Mouse (Mus musculus) gastrocnemius, postnatal 10 days (tissue): ENCODE results near the gene Rab8a. TPM values are rescaled to one million over a fixed set of nuclear protein-coding genes. Genes with fewer than 3 reads are reported as not detected.
A peak's percentile ranks its signal among the peaks of the same experiment; 100 is the strongest.

Experiments
- DNase-seq: peaks from one replicate; pipeline ENCODE4 v3.0.0; 2021; ENCODE audit warnings: mixed read lengths
- total RNA-seq, 2 experiments: library from RNA; stranded (reverse); gene quantifications; 2 replicates each; pipeline ENCODE4 v1.2.3; 2021

The Rab8a gene
- total RNA-seq, 2 experiments from 2014 or later = 22.8 to 30.8 TPM

DNA sequence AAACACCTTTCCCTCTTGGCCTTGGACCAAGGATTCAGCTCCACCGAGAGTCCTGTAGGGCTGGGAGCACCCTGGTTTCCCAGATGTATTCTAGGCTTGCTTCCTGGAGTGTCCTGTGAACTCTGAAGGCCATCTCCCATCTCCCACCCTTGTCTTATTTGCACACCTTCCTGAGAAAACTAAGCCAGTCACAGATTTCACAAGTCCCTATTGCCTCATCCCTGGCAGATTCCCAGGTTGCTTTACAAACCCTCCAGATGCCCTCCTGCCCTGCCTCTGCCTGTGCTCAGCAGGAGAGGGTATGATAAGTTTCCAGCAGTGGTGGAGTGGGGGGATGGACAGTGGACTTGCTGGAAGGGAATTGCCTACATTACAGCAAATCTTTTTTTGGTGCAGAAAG lies 14.9 kb upstream of the Rab8a start:
- DNase-seq = no peak

- no peak for DNase-seq
These were observed 14.4 kb upstream of the Rab8a start for GRCm38 (mm10) chr8:72146556-72146955.

DNA sequence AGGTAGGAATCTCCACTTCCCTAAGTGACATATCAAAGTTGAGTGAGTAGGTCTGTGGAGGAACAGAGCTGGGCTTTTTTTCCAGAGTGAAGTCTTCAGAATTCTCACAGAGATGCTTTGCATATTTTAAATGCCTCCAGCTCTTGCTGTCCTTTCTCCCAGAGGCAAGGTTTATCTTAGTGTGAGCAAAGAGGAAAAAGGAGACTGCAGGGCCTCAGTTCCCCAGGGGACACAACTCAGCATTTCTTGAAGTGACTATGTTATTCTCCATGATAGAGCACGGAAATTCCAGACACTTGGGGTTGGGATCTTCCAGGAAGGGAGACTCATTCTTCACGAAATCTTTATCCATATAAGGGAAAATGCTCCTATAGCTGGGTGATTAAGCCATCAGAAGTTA lies 13.7 kb upstream of the Rab8a start:
- DNase-seq = no peak

DNA sequence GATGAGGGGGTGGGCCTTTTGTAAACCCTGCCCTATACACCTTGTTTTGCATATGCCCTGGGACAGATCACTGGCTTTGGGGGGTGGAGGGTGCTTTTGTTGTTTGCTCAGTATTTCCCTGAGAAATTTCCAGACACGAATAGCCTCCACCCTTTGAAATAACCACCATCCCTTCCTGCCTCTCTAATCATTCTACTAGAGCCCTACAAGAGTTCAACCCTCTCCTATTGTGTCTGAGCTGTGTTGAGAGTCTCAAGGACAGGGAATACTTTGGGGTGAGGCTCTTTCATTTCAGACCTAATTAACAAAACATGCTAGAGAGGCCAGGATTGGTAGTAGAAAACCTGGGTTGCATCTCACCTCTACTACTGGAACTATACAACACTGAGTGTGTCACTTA lies 11.9 kb upstream of the Rab8a start:
- no peak for DNase-seq

DNA sequence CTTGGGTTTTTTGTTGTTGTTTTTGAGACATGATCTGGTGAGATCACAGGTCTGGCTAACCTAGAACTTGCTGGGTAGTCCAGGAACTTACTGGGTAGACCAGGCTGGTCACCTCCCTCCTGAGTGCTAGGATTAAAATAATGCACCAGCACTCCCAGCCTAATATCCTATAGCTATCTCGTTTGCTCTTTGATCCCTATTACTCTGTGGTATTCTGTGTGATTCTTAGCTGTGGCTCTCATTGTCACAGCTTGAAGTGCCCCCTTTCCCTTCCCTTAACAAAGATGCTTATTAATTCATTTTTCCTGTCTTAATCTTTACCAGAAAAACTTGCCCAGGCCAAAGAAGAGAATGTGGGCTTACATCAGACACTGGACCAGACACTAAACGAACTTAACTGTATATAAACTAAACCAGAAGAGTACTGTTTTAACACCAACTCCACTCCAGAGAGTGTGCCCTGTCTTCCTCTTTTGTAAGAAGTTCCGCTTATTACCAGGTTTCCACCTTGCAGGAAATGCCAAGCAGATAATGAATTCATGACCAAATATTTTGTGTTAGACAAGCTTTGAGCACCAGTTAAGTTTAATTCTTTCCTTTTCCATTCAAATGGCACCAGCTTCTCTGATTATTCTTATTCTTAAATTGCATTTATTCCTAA lies 9.5 kb upstream of the Rab8a start:
- DNase-seq = no peak

- no peak for DNase-seq
These were observed 7.6 kb upstream of the Rab8a start for GRCm38 (mm10) chr8:72153382-72153781.

DNA sequence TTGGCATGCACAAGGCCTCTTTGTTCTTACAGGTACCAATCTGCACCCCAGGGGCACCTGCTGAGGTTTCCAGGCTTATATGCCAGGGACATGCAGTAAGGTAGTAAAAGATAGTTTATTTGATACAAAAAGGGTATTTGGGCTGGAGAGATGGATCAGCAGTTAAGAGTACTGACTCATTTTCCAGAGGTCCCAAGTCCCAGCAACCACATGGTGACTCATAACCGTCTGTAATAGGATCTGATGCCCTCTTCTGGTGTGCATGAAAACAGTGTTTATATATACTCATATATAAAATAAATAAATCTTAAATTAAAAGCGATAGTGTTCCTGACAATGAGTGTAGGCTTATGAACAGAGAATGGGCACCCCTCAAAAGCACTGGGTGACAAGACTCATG lies 2.9 kb upstream of the Rab8a start:
- DNase-seq = no peak

DNA sequence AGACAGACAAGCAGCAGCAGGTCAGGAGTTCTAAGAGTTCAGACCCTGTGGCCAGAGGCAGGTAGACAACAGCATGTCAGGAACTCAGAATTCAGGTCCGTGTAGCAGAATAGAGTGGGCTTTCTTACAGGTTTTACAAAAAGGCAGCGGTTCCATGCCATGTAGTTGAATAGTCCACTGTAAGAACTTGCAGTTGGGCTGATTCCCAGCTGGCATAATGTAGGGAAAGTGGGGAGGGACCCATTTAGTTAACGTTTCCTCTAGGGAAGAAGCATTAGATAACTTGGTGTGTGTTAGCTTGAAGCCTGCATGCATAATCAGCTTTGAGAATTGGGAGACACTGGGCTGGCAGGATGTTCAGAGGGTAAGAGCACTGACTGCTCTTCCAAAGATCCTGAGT lies 2.3 kb upstream of the Rab8a start:
- DNase-seq = no peak

- no peak for DNase-seq
These were observed 993 bp upstream of the Rab8a start for GRCm38 (mm10) chr8:72160007-72160406.

GRCm38 (mm10) chr8:72162821-72163220 lies 1.8 kb downstream of the Rab8a start:
- DNase-seq = no peak

DNA sequence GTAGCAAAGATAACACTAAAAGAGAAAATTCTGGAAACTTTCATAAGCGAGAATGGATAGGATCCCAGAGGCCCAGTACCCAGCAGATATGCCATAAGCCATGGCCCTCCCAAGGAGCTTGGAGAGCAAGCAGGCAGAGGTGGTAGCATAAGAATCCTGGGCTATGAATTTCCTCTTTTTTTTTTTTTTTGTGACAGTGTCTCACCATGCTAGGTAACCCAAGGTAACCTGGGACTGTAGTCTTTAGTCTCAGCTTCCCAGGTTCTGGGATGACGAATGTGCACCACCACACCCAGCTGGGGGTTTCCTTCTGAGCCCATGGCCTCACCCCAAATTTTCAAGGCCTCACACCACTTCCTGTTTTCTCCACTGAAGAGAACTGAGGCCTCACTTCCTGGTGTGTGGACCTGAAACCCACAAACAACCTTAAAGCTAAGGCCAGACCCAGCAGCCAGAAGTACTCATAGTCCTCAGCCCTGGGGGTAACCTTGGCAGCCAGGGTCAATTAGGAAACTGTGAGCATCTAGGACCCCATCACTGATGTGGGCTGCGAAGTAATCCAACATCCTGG lies 8.2 kb downstream of the Rab8a start:
- DNase-seq = no peak

DNA sequence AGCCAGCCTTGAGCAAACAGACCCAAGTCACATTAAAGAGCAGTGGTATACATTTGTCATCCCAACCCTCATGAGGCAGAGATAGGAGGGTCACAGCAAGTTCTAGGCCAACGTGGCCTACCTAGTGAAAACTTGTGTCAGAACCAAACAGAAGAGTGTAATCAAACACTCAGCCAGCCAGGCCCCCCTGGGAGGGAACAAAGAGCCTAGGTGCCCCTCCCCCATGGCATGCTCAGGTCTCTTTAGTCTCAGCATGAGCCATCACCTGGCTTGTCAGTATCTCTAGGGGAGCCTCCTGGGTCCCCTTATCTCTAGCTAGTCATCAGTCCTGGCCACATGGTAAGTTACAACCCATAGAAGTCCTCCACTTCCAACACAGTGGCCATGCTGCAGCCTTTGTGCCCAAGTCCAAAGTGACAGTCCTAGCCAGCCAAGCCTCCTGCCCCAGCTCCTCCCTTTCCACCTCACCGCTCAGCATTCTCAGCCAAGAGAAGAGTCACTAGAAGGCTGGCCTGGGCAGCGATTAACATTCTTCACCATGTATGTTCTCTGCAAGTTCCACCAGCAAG lies 8.8 kb downstream of the Rab8a start:
- no peak for DNase-seq

GRCm38 (mm10) chr8:72177346-72177925 lies 16.4 kb downstream of the Rab8a start:
- peak; percentile 77 for DNase-seq

GRCm38 (mm10) chr8:72183554-72184202 lies 22.7 kb downstream of the Rab8a start:
- no peak for DNase-seq

DNA sequence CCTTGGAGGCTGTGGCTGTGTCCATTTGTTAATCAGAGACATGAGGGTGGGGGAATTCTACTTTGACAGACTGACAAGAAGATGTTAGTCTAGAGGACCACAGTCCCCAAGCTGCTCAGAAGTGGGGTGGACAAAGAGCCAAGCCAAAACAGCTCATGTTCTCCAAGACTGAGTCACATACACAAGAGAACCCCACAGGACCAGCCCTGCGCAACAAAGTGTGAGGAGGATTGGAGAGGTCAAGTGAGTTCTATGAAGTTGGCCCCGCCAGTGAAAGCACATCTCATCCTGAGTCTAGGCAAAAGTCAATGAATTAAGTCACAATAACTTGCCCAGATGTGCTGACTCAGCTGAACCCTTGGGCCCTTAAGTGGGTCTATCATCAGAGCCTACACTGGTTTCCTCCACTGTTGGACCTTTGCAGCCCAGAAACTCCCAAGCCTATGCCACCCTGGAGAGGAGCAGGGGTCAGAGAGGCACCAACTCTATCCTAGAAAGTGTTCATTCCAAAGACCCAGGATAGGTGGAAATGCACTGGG lies 26.9 kb downstream of the Rab8a start:
- no peak for DNase-seq

DNA sequence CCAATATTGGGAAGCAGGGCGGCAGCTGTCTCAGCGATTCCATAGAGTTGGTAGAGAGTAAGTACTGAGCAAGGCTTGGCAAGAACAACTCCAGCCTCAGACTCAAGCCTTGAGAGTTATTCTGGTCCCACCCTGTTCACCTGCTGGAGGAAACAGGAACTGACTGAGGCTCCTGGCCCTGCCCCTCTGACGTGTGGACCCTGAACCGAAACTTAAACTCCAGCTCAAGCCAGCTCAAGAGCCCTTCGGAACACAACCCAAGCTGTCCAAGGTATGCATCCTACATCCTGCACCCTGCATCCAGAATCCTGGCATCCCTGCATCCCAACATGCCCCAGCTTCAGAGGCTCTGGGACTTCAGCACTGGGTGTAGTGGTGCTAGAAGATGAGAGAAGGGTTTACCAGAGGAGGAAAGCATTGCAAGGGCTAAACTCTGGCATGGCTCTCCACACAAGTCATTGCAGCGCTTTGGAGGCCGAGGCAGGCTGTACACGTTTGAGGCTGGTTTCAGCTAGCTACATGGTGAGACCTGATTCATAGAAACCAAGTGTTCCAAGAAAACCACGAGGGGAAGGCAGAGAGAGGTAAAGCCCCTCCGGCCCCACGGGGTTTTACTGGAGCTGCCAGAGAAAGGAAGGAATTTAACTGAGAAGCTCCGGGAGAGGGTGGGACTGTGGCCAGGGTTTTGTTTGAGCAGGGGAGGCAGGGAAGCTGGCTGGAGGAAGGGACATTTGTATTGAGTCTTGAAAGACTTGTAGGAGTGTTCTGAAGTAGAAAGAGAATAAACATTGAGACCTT lies 28.6 kb downstream of the Rab8a start, which contains the start of gene Hsh2d:
Gene Hsh2d, plus strand, starts transcription at position 222 of the 798 bp plus-strand sequence.
- no peak for DNase-seq

- DNase-seq = no peak
These were observed 29.2 kb downstream of the Rab8a start for GRCm38 (mm10) chr8:72190215-72190539.

GRCm38 (mm10) chr8:72192065-72192464 lies 31.1 kb downstream of the Rab8a start:
- DNase-seq = no peak

DNA sequence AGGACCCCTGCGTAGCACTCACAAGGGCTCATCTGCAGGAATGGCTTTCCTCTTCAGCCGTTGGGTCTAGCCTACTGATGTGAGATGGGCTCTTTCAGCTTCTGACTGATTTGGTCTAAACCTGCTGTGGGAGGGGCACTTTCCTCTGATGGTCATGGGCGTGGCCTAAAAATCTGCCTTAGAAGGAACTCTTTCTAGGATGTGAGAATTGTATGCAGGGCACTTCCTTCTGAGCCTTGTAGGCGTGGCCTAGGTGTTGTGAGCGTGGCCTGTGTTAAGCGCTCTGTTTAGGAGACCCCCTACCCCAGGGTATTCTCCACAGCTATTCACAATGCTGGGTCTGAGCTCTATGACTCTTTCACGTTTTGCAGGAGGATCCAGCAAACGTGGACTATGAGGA lies 37.0 kb downstream of the Rab8a start:
- no peak for DNase-seq

DNA sequence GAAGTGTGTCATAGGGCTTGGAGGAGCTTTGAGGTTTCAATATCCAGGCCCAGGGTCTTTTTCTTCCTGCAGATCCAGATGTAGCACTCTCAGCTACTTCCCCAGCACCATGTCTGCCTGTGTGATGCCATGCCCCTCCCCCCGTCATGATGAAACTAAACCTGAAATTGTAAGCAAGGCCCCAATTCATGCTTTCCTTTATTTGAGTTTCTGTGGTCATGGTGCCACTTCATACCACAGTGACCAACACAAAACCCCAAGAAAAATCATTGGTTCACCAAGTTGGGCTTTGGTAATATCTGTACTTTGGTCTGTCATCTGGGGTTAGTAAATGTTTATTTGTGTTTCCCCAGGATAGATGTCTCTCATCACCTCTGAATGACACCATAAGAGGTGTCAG lies 47.6 kb downstream of the Rab8a start:
- DNase-seq = no peak

DNA sequence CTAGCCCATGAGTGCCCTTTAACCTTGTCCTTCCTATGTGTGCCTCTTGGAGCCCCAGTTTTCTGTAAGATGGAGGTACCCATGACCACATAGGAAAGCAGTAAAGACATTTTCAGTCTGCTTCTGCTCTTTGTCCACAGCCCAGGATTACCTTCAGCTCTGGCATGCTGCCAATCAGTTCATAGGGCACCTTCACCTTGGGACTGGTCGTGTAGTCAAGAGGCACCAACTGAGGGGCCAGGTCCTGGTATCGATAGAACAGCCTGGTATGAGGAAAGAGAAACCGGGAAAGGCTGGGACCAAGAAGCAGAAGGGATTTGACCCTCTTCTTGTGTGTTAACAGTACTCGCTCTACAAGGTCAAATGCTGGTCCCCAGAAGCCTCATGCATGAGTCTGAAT lies 49.2 kb downstream of the Rab8a start:
- no peak for DNase-seq

DNA sequence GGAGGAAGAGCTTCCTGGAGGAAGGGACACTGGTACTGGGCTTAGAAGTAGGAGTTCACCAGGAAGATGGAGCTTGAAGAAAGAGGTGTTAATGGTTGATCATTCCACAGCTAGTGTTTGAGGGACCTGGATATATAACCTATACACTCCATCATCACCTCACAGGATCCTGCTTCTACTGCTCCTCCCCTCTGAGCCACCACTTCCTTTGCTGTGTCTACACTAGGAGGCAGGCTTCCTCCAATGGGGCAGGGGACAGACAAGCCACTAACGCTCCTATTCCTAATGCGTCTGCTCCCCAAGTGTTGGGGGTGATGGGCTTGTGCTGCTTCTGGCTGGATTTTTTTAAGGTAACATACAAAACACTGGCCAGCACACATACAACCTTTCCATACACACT lies 49.7 kb downstream of the Rab8a start:
- DNase-seq = no peak
